Mouse (Mus musculus): ENCODE results near the gene Ifitm2. TPM values are rescaled to one million over a fixed set of nuclear protein-coding genes. Genes with fewer than 3 reads are reported as not detected.

The Ifitm2 gene
- polyA plus RNA-seq, 1 experiment from 2014 or later, result 234 TPM

GRCm38 (mm10) chr7:140905642-140906081, 50.1 kb downstream of the Ifitm2 start:
- no peak overlapping the region for H3K4me2 ChIP-seq (replicated peaks)
- 0 out of 2 replicates have a peak, but pooled peaks cover 4% of the 10 kb centered on the region for H3K4me1 ChIP-seq (replicated peaks; ENCODE audit: control insufficient read depth, insufficient read depth, low read length)
- H3K9ac ChIP-seq, result no peak overlapping the region
- no peak overlapping the region for H3K4me3 ChIP-seq (replicated peaks; ENCODE audit: low read length)
- DNase-seq (ENCODE audit: low spot score) (no peak), ATAC-seq (ENCODE audit: low FRiP score) (no peak)
- H3K9me3 ChIP-seq (ENCODE audit: control insufficient read depth, low read length), result no peaks in the 10 kb centered on the region
- WGBS, result 71% methylated on average over 2 of the region's 2 CpGs
- H3K36me3 ChIP-seq (replicated peaks; ENCODE audit: control insufficient read depth, insufficient read depth), result no peaks in the 10 kb centered on the region
- no peak overlapping the region for H3K27ac ChIP-seq
- H3K27me3 ChIP-seq (ENCODE audit: control insufficient read depth, insufficient read depth, low read length), result no peaks in the 10 kb centered on the region

Other genes with a start within 250 kb of the Ifitm2 start
- not detected in 2 replicates for gene Cyp2e1, start 192.2 kb downstream of the Ifitm2 start, polyA plus RNA-seq (2014; fragmentation: Nextera tagmentation; extraction: Ambion mirVana)
- gene Syce1, start 168.1 kb downstream of the Ifitm2 start, polyA plus RNA-seq (2014; fragmentation: Nextera tagmentation; extraction: Ambion mirVana), result 0.47 and 0.62 TPM in 2 replicates
- 33.7 and 33.9 TPM in 2 replicates for gene Zfp941, start 133.8 kb downstream of the Ifitm2 start, polyA plus RNA-seq (2014; fragmentation: Nextera tagmentation; extraction: Ambion mirVana)
- gene Urah, start 121.0 kb downstream of the Ifitm2 start, polyA plus RNA-seq (2014; fragmentation: Nextera tagmentation; extraction: Ambion mirVana), result 0.31 TPM in 1 of 2 replicates, not detected in the other
- not detected in 2 replicates for gene Scgb1c1, start 110.4 kb downstream of the Ifitm2 start, polyA plus RNA-seq (2014; fragmentation: Nextera tagmentation; extraction: Ambion mirVana)
- 0.14 TPM in 1 of 2 replicates, not detected in the other for gene Odf3, start 108.2 kb downstream of the Ifitm2 start, polyA plus RNA-seq (2014; fragmentation: Nextera tagmentation; extraction: Ambion mirVana)
- gene Gm45785, start 99.7 kb downstream of the Ifitm2 start, polyA plus RNA-seq (2014; fragmentation: Nextera tagmentation; extraction: Ambion mirVana), result 0.35 TPM in 1 of 2 replicates, not detected in the other
- 92.8 and 96.6 TPM in 2 replicates for gene Ric8a, start 99.0 kb downstream of the Ifitm2 start, polyA plus RNA-seq (2014; fragmentation: Nextera tagmentation; extraction: Ambion mirVana)
- gene Bet1l, start 98.4 kb downstream of the Ifitm2 start, polyA plus RNA-seq (2014; fragmentation: Nextera tagmentation; extraction: Ambion mirVana), result 40.1 and 50.5 TPM in 2 replicates
- 177 and 185 TPM in 2 replicates for gene Psmd13, start 74.0 kb downstream of the Ifitm2 start, polyA plus RNA-seq (2014; fragmentation: Nextera tagmentation; extraction: Ambion mirVana)
- gene Sirt3, start 73.7 kb downstream of the Ifitm2 start, polyA plus RNA-seq (2014; fragmentation: Nextera tagmentation; extraction: Ambion mirVana), result 44.4 and 47.5 TPM in 2 replicates
- not detected in 2 replicates for gene Cox8b, start 55.5 kb downstream of the Ifitm2 start, polyA plus RNA-seq (2014; fragmentation: Nextera tagmentation; extraction: Ambion mirVana)
- gene Nlrp6, start 35.1 kb downstream of the Ifitm2 start, polyA plus RNA-seq (2014; fragmentation: Nextera tagmentation; extraction: Ambion mirVana), result 0.60 and 1.4 TPM in 2 replicates
- gene Pgghg, start 14.6 kb downstream of the Ifitm2 start, polyA plus RNA-seq (2014; fragmentation: Nextera tagmentation; extraction: Ambion mirVana), result 8.2 and 9.2 TPM in 2 replicates
- gene Ifitm5, start 5.7 kb downstream of the Ifitm2 start, polyA plus RNA-seq (2014; fragmentation: Nextera tagmentation; extraction: Ambion mirVana), result 0.55 TPM in 1 of 2 replicates, not detected in the other
- not detected in 2 replicates for gene Gm45717, start 50 bp downstream of the Ifitm2 start, polyA plus RNA-seq (2014; fragmentation: Nextera tagmentation; extraction: Ambion mirVana)
- 16.8 and 21.9 TPM in 2 replicates for gene Ifitm1, start 11.2 kb upstream of the Ifitm2 start, polyA plus RNA-seq (2014; fragmentation: Nextera tagmentation; extraction: Ambion mirVana)
- 28.3 and 45.1 TPM in 2 replicates for gene Ifitm3, start 54.8 kb upstream of the Ifitm2 start, polyA plus RNA-seq (2014; fragmentation: Nextera tagmentation; extraction: Ambion mirVana)
- 0.95 and 1.1 TPM in 2 replicates for gene Ifitm6, start 61.9 kb upstream of the Ifitm2 start, polyA plus RNA-seq (2014; fragmentation: Nextera tagmentation; extraction: Ambion mirVana)
- not detected in 2 replicates for gene Gm17387, start 73.1 kb upstream of the Ifitm2 start, polyA plus RNA-seq (2014; fragmentation: Nextera tagmentation; extraction: Ambion mirVana)
- 38.4 and 41.5 TPM in 2 replicates for gene B4galnt4, start 105.1 kb upstream of the Ifitm2 start, polyA plus RNA-seq (2014; fragmentation: Nextera tagmentation; extraction: Ambion mirVana)
- not detected in 2 replicates for gene Pkp3, start 122.2 kb upstream of the Ifitm2 start, polyA plus RNA-seq (2014; fragmentation: Nextera tagmentation; extraction: Ambion mirVana)
- 2.5 and 3.1 TPM in 2 replicates for gene Sigirr, start 144.6 kb upstream of the Ifitm2 start, polyA plus RNA-seq (2014; fragmentation: Nextera tagmentation; extraction: Ambion mirVana)
- gene Ano9, start 161.8 kb upstream of the Ifitm2 start, polyA plus RNA-seq (2014; fragmentation: Nextera tagmentation; extraction: Ambion mirVana), result 0.27 and 0.32 TPM in 2 replicates
- gene Ptdss2, start 166.4 kb upstream of the Ifitm2 start, polyA plus RNA-seq (2014; fragmentation: Nextera tagmentation; extraction: Ambion mirVana), result 86.1 and 92.0 TPM in 2 replicates
- 53.5 and 56.1 TPM in 2 replicates for gene Rnh1, start 216.9 kb upstream of the Ifitm2 start, polyA plus RNA-seq (2014; fragmentation: Nextera tagmentation; extraction: Ambion mirVana)
- 168 and 187 TPM in 2 replicates for gene Hras, start 238.0 kb upstream of the Ifitm2 start, polyA plus RNA-seq (2014; fragmentation: Nextera tagmentation; extraction: Ambion mirVana)
- 6.6 and 7.6 TPM in 2 replicates for gene Lrrc56, start 238.2 kb upstream of the Ifitm2 start, polyA plus RNA-seq (2014; fragmentation: Nextera tagmentation; extraction: Ambion mirVana)